Mouse (Mus musculus) left cerebral cortex, adult 2 months (tissue): ENCODE measurements around the gene Cldn10. TPM values are rescaled to one million over a fixed set of nuclear protein-coding genes. Genes with fewer than 3 reads are reported as not detected.

Source experiments
- DNase-seq, 2 experiments: peaks; one replicate each; pipeline ENCODE4 v3.0.0; 2021 to 2022; ENCODE audit warnings: low spot score in 2 of 2, mixed read lengths in 1 of 2; ENCODE audit errors: extremely low spot score in 1 of 2
- H3K27ac ChIP-seq: fragments of 200-600 bp; 2 replicates; pipeline ENCODE4 v1.8.1; 2022
- H3K4me3 ChIP-seq: fragments of 200-600 bp; 2 replicates; pipeline ENCODE4 v1.8.1; 2022
- CTCF ChIP-seq: fragments of 200-600 bp; IDR thresholded peaks from 2 replicates; pipeline ENCODE4 v1.8.1; 2022; ENCODE audit warnings: antibody characterized with exemption, mild to moderate bottlenecking, moderate library complexity
- intact Hi-C: fragments of 180-260 bp; cut with DNase I; formaldehyde crosslinking; loops from one replicate; pipeline ENCODE4 v1.15.1; 2025
- total RNA-seq, 2 experiments: library from RNA; stranded (reverse); gene quantifications; 2 replicates each; pipeline ENCODE4 v1.2.3; 2021

Cldn10 gene
- total RNA-seq, 2 experiments from 2014 or later, result 25.8 to 25.9 TPM

- intact Hi-C loops, result loop anchor here (5.0 kb wide), 1 partner anchor 622 kb away; no protein-coding TSS in a partner anchor
- H3K27ac ChIP-seq, result peak overlapping the region; percentile 55
- peak; percentile 45 to 59 for DNase-seq
These were observed 66.8 kb downstream of the Cldn10 start for GRCm38 (mm10) chr14:118854371-118855114.

GRCm38 (mm10) chr14:118855141-118855800 lies 67.6 kb downstream of the Cldn10 start:
- Histone ChIP-seq H3K4me3 (peak overlapping the region; percentile 39), H3K27ac (peak overlapping the region; percentile 55)
- intact Hi-C loops, result loop anchor here (5.0 kb wide), 1 partner anchor 623 kb away; no protein-coding TSS in a partner anchor
- DNase-seq, result no peak
- TF ChIP-seq CTCF, result peak; percentile 5

More at GRCm38 (mm10) chr14:118854371-118855114, 66.8 kb downstream of the Cldn10 start:
- no peak for TF ChIP-seq CTCF
- peak overlapping the region; percentile 39 for H3K4me3 ChIP-seq

DNA sequence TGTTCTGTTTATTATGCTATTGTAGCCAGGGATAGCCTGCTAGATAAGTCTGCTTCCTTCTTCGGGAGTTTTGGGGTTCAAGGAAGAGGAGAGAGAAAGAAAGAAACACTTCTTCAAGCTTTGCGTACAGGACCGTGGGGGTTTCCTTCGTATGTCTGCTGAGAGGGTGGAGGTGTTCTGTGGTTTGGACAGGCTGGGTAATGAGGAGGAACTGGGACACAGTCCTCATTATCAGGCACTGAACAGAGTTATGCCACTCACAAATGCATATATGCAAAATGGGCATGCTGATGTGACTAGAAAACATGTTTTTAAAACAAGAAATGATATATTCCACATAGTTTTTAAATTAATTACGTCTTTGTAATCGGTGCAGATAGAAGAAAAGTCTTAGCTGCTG lies 68.9 kb downstream of the Cldn10 start:
- peak overlapping the region; percentile 27 for H3K4me3 ChIP-seq
- intact Hi-C loops, result loop anchor here (5.0 kb wide), 1 partner anchor 624 kb away; no protein-coding TSS in a partner anchor
- no peak for DNase-seq

GRCm38 (mm10) chr14:118858318-118858717 lies 70.6 kb downstream of the Cldn10 start:
- intact Hi-C loops, result loop anchor here (5.0 kb wide), 1 partner anchor 626 kb away; no protein-coding TSS in a partner anchor
- Histone ChIP-seq H3K27ac (peak overlapping the region; percentile 32; the same call in 1 of the 2 replicates), H3K4me3 (no peak overlapping the region)
- no peak for TF ChIP-seq CTCF
- no peak for DNase-seq

More for the DNA sequence above, 68.9 kb downstream of the Cldn10 start:
- TF ChIP-seq CTCF, result no peak
- H3K27ac ChIP-seq, result no peak overlapping the region; the same call in 1 of the 2 replicates

DNA sequence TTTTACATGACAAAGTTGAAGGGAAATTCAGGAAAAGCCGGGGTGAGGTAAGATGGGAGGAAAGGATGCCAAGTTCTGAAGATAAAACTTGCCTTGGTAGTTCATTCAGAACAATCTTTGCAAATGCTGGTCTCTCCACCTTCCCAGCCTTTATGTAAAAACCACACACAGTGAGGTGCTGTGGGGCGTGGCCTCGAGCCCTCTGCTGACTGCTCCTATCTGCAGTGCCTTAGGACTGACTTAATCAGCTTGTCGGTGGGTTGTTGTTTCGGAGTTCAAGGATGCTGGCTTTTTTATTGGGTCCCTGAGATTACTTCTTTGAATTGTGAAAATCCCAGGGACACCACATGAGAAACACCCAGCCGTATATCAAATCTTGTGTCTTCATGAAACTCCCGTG lies 74.5 kb downstream of the Cldn10 start:
- intact Hi-C loops, result no loop called here
- TF ChIP-seq CTCF, result no peak
- no peak overlapping the region for H3K27ac ChIP-seq
- no peak overlapping the region for H3K4me3 ChIP-seq
- DNase-seq, result no peak

GRCm38 (mm10) chr14:118864905-118865304 lies 77.2 kb downstream of the Cldn10 start:
- intact Hi-C loops, result no loop called here
- no peak for DNase-seq
- no peak for TF ChIP-seq CTCF
- H3K27ac ChIP-seq, result no peak overlapping the region
- no peak overlapping the region for H3K4me3 ChIP-seq

- DNase-seq, result no peak
- Histone ChIP-seq H3K4me3 (no peak overlapping the region), H3K27ac (no peak overlapping the region)
- intact Hi-C loops, result no loop called here
- no peak for TF ChIP-seq CTCF
These were observed 78.5 kb downstream of the Cldn10 start for GRCm38 (mm10) chr14:118866014-118866811.

GRCm38 (mm10) chr14:118867366-118867765 lies 79.7 kb downstream of the Cldn10 start:
- DNase-seq, result no peak
- Histone ChIP-seq H3K4me3 (no peak overlapping the region), H3K27ac (no peak overlapping the region)
- intact Hi-C loops, result no loop called here
- TF ChIP-seq CTCF, result no peak

DNA sequence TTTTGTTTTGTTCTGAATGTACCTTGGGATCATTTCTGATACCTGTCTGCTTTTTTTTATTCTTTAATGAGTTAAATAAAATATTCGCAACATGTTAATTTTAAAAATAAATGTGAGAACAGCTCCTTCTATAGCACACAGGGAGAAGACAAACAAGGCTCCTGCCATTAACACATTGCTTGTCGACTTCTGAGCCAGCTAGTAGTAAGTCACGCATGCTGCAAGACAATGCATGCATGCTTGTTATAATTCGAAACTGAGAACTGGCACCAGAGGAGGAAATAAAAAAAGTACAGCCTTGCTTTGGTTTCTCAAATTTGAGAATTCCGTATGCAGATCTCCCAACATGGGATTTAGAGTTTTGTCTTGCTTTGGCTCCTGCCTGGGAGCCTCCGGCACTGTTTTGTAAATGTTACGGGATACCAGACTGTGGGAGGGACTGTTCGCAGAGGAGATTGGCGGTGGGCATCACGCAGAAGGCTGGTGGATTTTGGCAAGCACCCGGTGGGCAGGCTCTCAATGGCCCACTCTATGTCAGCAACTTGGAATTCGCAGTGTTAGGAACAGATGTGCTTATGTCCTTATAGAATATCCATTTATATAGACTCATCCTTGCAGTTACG lies 80.5 kb downstream of the Cldn10 start:
- no peak overlapping the region for H3K27ac ChIP-seq
- TF ChIP-seq CTCF, result no peak
- H3K4me3 ChIP-seq, result no peak overlapping the region
- intact Hi-C loops, result no loop called here
- DNase-seq, result no peak

GRCm38 (mm10) chr14:118869712-118870111 lies 82.0 kb downstream of the Cldn10 start:
- intact Hi-C loops, result no loop called here
- TF ChIP-seq CTCF, result no peak
- no peak for DNase-seq
- Histone ChIP-seq H3K27ac (no peak overlapping the region), H3K4me3 (no peak overlapping the region)

GRCm38 (mm10) chr14:118874126-118874525 lies 86.4 kb downstream of the Cldn10 start:
- DNase-seq, result no peak
- intact Hi-C loops, result no loop called here
- no peak for TF ChIP-seq CTCF
- Histone ChIP-seq H3K27ac (no peak overlapping the region), H3K4me3 (no peak overlapping the region)
